20 mouse cellular contexts compared by ENCODE assay signal in the genomic region with DNA sequence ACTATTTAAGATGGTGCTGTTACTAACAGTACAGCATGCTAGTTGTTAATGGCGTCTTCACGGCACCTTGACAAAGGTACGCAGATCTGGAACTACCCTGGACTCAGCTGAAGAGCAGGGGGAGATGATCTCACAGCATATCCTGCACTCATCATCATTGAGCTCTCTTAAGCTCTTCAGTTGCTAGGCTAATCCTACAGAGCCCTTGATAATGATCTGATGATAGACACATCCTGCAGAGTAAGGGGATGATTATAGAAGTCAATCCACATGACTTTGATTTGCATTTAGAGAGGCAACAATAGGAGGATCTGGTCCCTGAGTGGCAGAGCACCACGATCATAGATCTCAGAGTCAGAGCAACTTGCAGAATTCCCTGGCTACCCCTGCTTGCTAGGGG.
"Had no signal": no experiment of that assay in that cellular context is flagged by ENCODE, and none has a peak within 500 bp of the region (broad histone marks: within the 10 kb centered on the region; RNA-seq: fewer than 3 reads in every experiment).

No protein-coding gene starts in this region.

- H3K27me3 ChIP-seq: liver, embryonic 13.5 days; liver, embryonic 15.5 days; lung, embryonic 15.5 days; megakaryocyte, embryonic 14.5 days; midbrain, embryonic 12.5 days; neural tube, embryonic 12.5 days had no signal

- H3K36me3 ChIP-seq: liver, embryonic 13.5 days; liver, embryonic 15.5 days; lung, embryonic 15.5 days; midbrain, embryonic 12.5 days; neural tube, embryonic 12.5 days had no signal

- ATAC-seq: liver, postnatal 0 days; lung, postnatal 0 days had no signal

- H3K9ac ChIP-seq: liver, embryonic 13.5 days; liver, embryonic 15.5 days; liver, postnatal 0 days; lung, embryonic 15.5 days; midbrain, embryonic 12.5 days; neural tube, embryonic 12.5 days had no signal

- H3K4me3 ChIP-seq: liver, embryonic 13.5 days; liver, embryonic 15.5 days; lung, embryonic 15.5 days; megakaryocyte, embryonic 14.5 days; midbrain, embryonic 12.5 days; neural tube, embryonic 12.5 days had no signal

- H3K9me3 ChIP-seq: liver, embryonic 13.5 days; liver, embryonic 15.5 days; lung, embryonic 15.5 days; midbrain, embryonic 12.5 days; neural tube, embryonic 12.5 days had no signal

- H3K4me1 ChIP-seq: liver, embryonic 13.5 days; liver, embryonic 15.5 days; lung, embryonic 15.5 days; megakaryocyte, embryonic 14.5 days; neural tube, embryonic 12.5 days had no signal

- H3K27ac ChIP-seq: liver, embryonic 13.5 days; liver, embryonic 15.5 days; lung, embryonic 15.5 days; macrophage; midbrain, embryonic 12.5 days; neural tube, embryonic 12.5 days had no signal

- DNase-seq: liver, embryonic 13.5 days; liver, postnatal 0 days; lung, adult 2 months; lung, postnatal 14 days; lung, postnatal 36 days; right cerebral cortex, adult 18-20 months; right cerebral cortex, postnatal 25 days; right cerebral cortex, postnatal 4 days; spleen, adult 18-20 months; thymus, adult 18-20 months; thymus, postnatal 14 days; thymus, postnatal 36 days had no signal

- H3K4me2 ChIP-seq: liver, embryonic 11.5 days; liver, embryonic 13.5 days; liver, embryonic 15.5 days; lung, embryonic 15.5 days; midbrain, embryonic 12.5 days; neural tube, embryonic 12.5 days had no signal
